In genomic region chr5:146920314-146921161, GRCm38 (mm10) we compare ENCODE assay signal across 11 mouse cellular contexts. TPM values are rescaled to one million over a fixed set of nuclear protein-coding genes. Genes with fewer than 3 reads are reported as not detected.
DNase-seq lines count a peak whose midpoint lies in the region; ATAC-seq and TF ChIP-seq lines count a peak whose summit lies in the region.
"Had no signal": no experiment of that assay in that cellular context is flagged by ENCODE, and none has a peak within 500 bp of the region (broad histone marks: within the 10 kb centered on the region; RNA-seq: fewer than 3 reads in every experiment).

No protein-coding gene starts in this region.

- ATAC-seq in liver, embryonic 11.5 days (replicated peaks; ENCODE audit: low FRiP score): no peak
- ATAC-seq in forebrain, embryonic 12.5 days (ENCODE audit: low FRiP score): peak; percentile 60; the same call in 1 of the 2 replicates
- ATAC-seq in limb, embryonic 14.5 days (ENCODE audit: low FRiP score, low read depth): peak; percentile 66
- peak; percentile 57 for ATAC-seq in neural tube, embryonic 15.5 days (ENCODE audit: low FRiP score)
- ATAC-seq in erythroblast, adult 5-6 weeks (replicated peaks; ENCODE audit: low FRiP score, poor library complexity, severe bottlenecking): no peak
- ATAC-seq: Patski had no signal

- H3K27me3 ChIP-seq in liver, embryonic 11.5 days (replicated peaks; ENCODE audit: control insufficient read depth, insufficient read depth, low read length): no peaks in the 10 kb centered on the region
- peaks cover 27% of the 10 kb centered on the region; the same call in 1 of the 2 replicates for H3K27me3 ChIP-seq in forebrain, embryonic 12.5 days
- no peaks in the 10 kb centered on the region; the same call in 1 of the 2 replicates for H3K27me3 ChIP-seq in limb, embryonic 14.5 days (ENCODE audit: control insufficient read depth, insufficient read depth, low read length)
- H3K27me3 ChIP-seq in neural tube, embryonic 15.5 days (replicated peaks): 0 out of 2 replicates have a peak, but pooled peaks cover 6% of the 10 kb centered on the region
- H3K27me3 ChIP-seq: Patski had no signal

- H3K4me1 ChIP-seq in liver, embryonic 11.5 days (replicated peaks; ENCODE audit: control insufficient read depth, insufficient read depth, low read length): 0 out of 2 replicates have a peak, but pooled peaks cover 2% of the 10 kb centered on the region
- peaks cover 15% of the 10 kb centered on the region for H3K4me1 ChIP-seq in forebrain, embryonic 12.5 days
- H3K4me1 ChIP-seq in limb, embryonic 14.5 days (ENCODE audit: control insufficient read depth, insufficient read depth, low read length): peaks cover 9% of the 10 kb centered on the region
- peaks cover 16% of the 10 kb centered on the region for H3K4me1 ChIP-seq in neural tube, embryonic 15.5 days

- peak overlapping the region; percentile 40 for H3K4me2 ChIP-seq in liver, embryonic 11.5 days
- peak overlapping the region; percentile 55 for H3K4me2 ChIP-seq in forebrain, embryonic 12.5 days
- H3K4me2 ChIP-seq in limb, embryonic 14.5 days (replicated peaks; ENCODE audit: low read depth, low read length, severe bottlenecking): peak overlapping the region; percentile 56
- peak overlapping the region; percentile 62 for H3K4me2 ChIP-seq in neural tube, embryonic 15.5 days

- no peak overlapping the region for H3K27ac ChIP-seq in liver, embryonic 11.5 days (ENCODE audit: low read depth, low read length)
- no peak overlapping the region for H3K27ac ChIP-seq in forebrain, embryonic 12.5 days
- no peak overlapping the region for H3K27ac ChIP-seq in limb, embryonic 14.5 days (replicated peaks; ENCODE audit: low read depth, low read length)
- no peak overlapping the region for H3K27ac ChIP-seq in neural tube, embryonic 15.5 days (replicated peaks)

- WGBS in liver, embryonic 11.5 days: 9% methylated on average over 24 of the region's 27 CpGs
- WGBS in forebrain, embryonic 12.5 days: 7% methylated on average over 24 of the region's 27 CpGs
- 3% methylated on average over 24 of the region's 27 CpGs for WGBS in limb, embryonic 14.5 days
- WGBS in neural tube, embryonic 15.5 days: 2% methylated on average over 25 of the region's 27 CpGs

- TF ChIP-seq POLR2A in limb, embryonic 14.5 days (IDR thresholded peaks at IDR 0.05; ENCODE audit: borderline replicate concordance, extremely low read depth, insufficient read depth, insufficient read length): no peak

- no peaks in the 10 kb centered on the region for H3K36me3 ChIP-seq in liver, embryonic 11.5 days (ENCODE audit: control insufficient read depth, insufficient read depth, low read length)
- H3K36me3 ChIP-seq in forebrain, embryonic 12.5 days (replicated peaks): no peaks in the 10 kb centered on the region
- H3K36me3 ChIP-seq in limb, embryonic 14.5 days (ENCODE audit: control insufficient read depth, insufficient read depth, low read length): no peaks in the 10 kb centered on the region
- no peaks in the 10 kb centered on the region for H3K36me3 ChIP-seq in neural tube, embryonic 15.5 days

- peak overlapping the region; percentile 2; the same call in 1 of the 2 replicates for H3K4me3 ChIP-seq in liver, embryonic 11.5 days (ENCODE audit: low read depth, low read length)
- H3K4me3 ChIP-seq in forebrain, embryonic 12.5 days (replicated peaks): peak overlapping the region; percentile 29
- peak overlapping the region; percentile 25 for H3K4me3 ChIP-seq in limb, embryonic 14.5 days (replicated peaks; ENCODE audit: low read length)
- peak overlapping the region; percentile 32 for H3K4me3 ChIP-seq in neural tube, embryonic 15.5 days (replicated peaks)

- DNase-seq in liver, embryonic 11.5 days (ENCODE audit: low spot score): no peak
- no peak for DNase-seq in liver
- no peak for DNase-seq in limb, embryonic 14.5 days (ENCODE audit: low spot score)
- no peak for DNase-seq in Muller cell, postnatal 12 days (ENCODE audit: inconsistent ontology term)
- DNase-seq in adrenal gland, adult (ENCODE audit: inconsistent age in 2 of 2, low spot score in 1 of 2): no peak
- DNase-seq: cerebellum, postnatal 36 days; kidney, adult 18-20 months had no signal

- no peaks in the 10 kb centered on the region for H3K9me3 ChIP-seq in liver, embryonic 11.5 days (ENCODE audit: control insufficient read depth, low read length)
- no peaks in the 10 kb centered on the region for H3K9me3 ChIP-seq in forebrain, embryonic 12.5 days
- no peaks in the 10 kb centered on the region for H3K9me3 ChIP-seq in limb, embryonic 14.5 days (ENCODE audit: control insufficient read depth, low read length)
- H3K9me3 ChIP-seq in neural tube, embryonic 15.5 days (replicated peaks): no peaks in the 10 kb centered on the region

- no peak overlapping the region for H3K9ac ChIP-seq in liver, embryonic 11.5 days (ENCODE audit: low read depth, low read length)
- 0 out of 2 replicates have a peak overlapping the region, but pooled peaks have one; percentile 33 for H3K9ac ChIP-seq in forebrain, embryonic 12.5 days
- H3K9ac ChIP-seq in limb, embryonic 14.5 days (ENCODE audit: low read depth, low read length, severe bottlenecking): peak overlapping the region; percentile 43; the same call in 1 of the 2 replicates
- H3K9ac ChIP-seq in neural tube, embryonic 15.5 days (replicated peaks): 0 out of 2 replicates have a peak overlapping the region, but pooled peaks have one; percentile 20

RNA-seq across cellular contexts. Expression of gene Gtf3a, which starts 27.9 kb away (rescaled TPM):
- polyA plus RNA-seq in liver, embryonic 11.5 days (2014; fragmentation: Nextera tagmentation; extraction: Ambion mirVana): 152 and 158 TPM in 2 replicates
- 107 and 114 TPM in 2 replicates for polyA plus RNA-seq in forebrain, embryonic 12.5 days (2016; fragmentation: Nextera tagmentation; extraction: Ambion mirVana)
- 77.7 and 87.0 TPM in 2 replicates for polyA plus RNA-seq in limb, embryonic 14.5 days (2012; rRNA removed)
- polyA plus RNA-seq in limb, embryonic 14.5 days (2014; fragmentation: Nextera tagmentation; extraction: Ambion mirVana): 100 and 101 TPM in 2 replicates
- polyA plus RNA-seq in neural tube, embryonic 15.5 days (2015; fragmentation: Nextera tagmentation; extraction: Ambion mirVana): 107 and 115 TPM in 2 replicates
- total RNA-seq in erythroblast, adult 5-6 weeks (2015; ENCODE audit: low replicate concordance): 5.0 and 46.5 TPM in 2 replicates
- total RNA-seq in erythroblast, adult 5-6 weeks (2017; ENCODE audit: low replicate concordance): 22.2 and 23.8 TPM in 2 replicates

RNA-seq across cellular contexts. Expression of gene Mtif3, which starts 43.1 kb away (rescaled TPM):
- 23.2 and 25.0 TPM in 2 replicates for polyA plus RNA-seq in liver, embryonic 11.5 days (2014; fragmentation: Nextera tagmentation; extraction: Ambion mirVana)
- polyA plus RNA-seq in forebrain, embryonic 12.5 days (2016; fragmentation: Nextera tagmentation; extraction: Ambion mirVana): 18.8 and 22.3 TPM in 2 replicates
- polyA plus RNA-seq in limb, embryonic 14.5 days (2012; rRNA removed): 12.5 and 14.5 TPM in 2 replicates
- 24.8 and 27.2 TPM in 2 replicates for polyA plus RNA-seq in limb, embryonic 14.5 days (2014; fragmentation: Nextera tagmentation; extraction: Ambion mirVana)
- 25.7 and 31.7 TPM in 2 replicates for polyA plus RNA-seq in neural tube, embryonic 15.5 days (2015; fragmentation: Nextera tagmentation; extraction: Ambion mirVana)
- total RNA-seq in erythroblast, adult 5-6 weeks (2015; ENCODE audit: low replicate concordance): 0.42 and 0.58 TPM in 2 replicates
- 3.8 and 7.5 TPM in 2 replicates for total RNA-seq in erythroblast, adult 5-6 weeks (2017; ENCODE audit: low replicate concordance)

Comparison
In these comparisons a context has a peak if more than half of its experiments do, and no peak if none do; other contexts are left out.
1. ATAC-seq: peak in forebrain, embryonic 12.5 days (single experiment), limb, embryonic 14.5 days (single experiment) and neural tube, embryonic 15.5 days (single experiment); none in liver, embryonic 11.5 days (single experiment) and erythroblast, adult 5-6 weeks (single experiment).
2. Peak in every context shown above with its lines, with median percentiles within 50 percentile points of each other: H3K4me2 ChIP-seq and H3K4me3 ChIP-seq.